Mouse (Mus musculus): Measurements from ENCODE around the gene Hspa13. TPM values are rescaled to one million over a fixed set of nuclear protein-coding genes. Genes with fewer than 3 reads are reported as not detected.

The Hspa13 gene
- polyA plus RNA-seq (2014; fragmentation: Illumina TruSeq; extraction: RNeasy Lipid Tissue Mini Kit (QIAGEN cat#74804); ENCODE audit: low replicate concordance): 70.3 TPM

GRCm38 (mm10) chr16:75766388-75767249, at the start of gene Hspa13:
Gene Hspa13 (minus strand): TSS chr16:75767104.

Other genes starting within 250 kb of the Hspa13 start
- not detected for gene Lipi, start 181.0 kb downstream of the Hspa13 start, polyA plus RNA-seq (2014; fragmentation: Illumina TruSeq; extraction: RNeasy Lipid Tissue Mini Kit (QIAGEN cat#74804); ENCODE audit: low replicate concordance)
- 0.33 TPM for gene Rbm11, start 174.3 kb downstream of the Hspa13 start, polyA plus RNA-seq (2014; fragmentation: Illumina TruSeq; extraction: RNeasy Lipid Tissue Mini Kit (QIAGEN cat#74804); ENCODE audit: low replicate concordance)

Measured in small intestine, adult 10 weeks (tissue).